Mouse (Mus musculus) kidney, embryonic 14.5 days (tissue): ENCODE measurements around the gene Zfyve9. TPM values are rescaled to one million over a fixed set of nuclear protein-coding genes. Genes with fewer than 3 reads are reported as not detected.
"Not testable (repeated sequence)": the region's sequence is repeated elsewhere in the genome, so short reads cannot be mapped to it uniquely, and the experiment has no call there.

Source experiments
- ATAC-seq: fragments of 200-750 bp; cut with Nextera tagmentation; 2 replicates; pipeline ENCODE4 v1.8.0; 2017; ENCODE audit warnings: moderate number of reproducible peaks, mild to moderate bottlenecking, moderate TSS enrichment, moderate library complexity; ENCODE audit not compliant: low FRiP score, low TSS enrichment
- H3K27ac ChIP-seq: fragments of 300-500 bp; sonication (generic); 2 replicates; pipeline ENCODE4 v1.5.1; 2014; ENCODE audit warnings: low read depth, mild to moderate bottlenecking, low read length, moderate library complexity, mixed read lengths
- H3K27me3 ChIP-seq: fragments of 300-500 bp; sonication (generic); 2 replicates; pipeline ENCODE4 v1.6.1; 2014; ENCODE audit warnings: mild to moderate bottlenecking, low read length; ENCODE audit not compliant: control insufficient read depth, insufficient read depth
- H3K36me3 ChIP-seq: fragments of 300-500 bp; sonication (generic); 2 replicates; pipeline ENCODE4 v1.6.1; 2014; ENCODE audit warnings: low read length, mixed read lengths; ENCODE audit not compliant: control insufficient read depth, insufficient read depth
- H3K4me1 ChIP-seq: fragments of 300-500 bp; sonication (generic); 2 replicates; pipeline ENCODE4 v1.6.1; 2014; ENCODE audit warnings: low read length, mixed read lengths; ENCODE audit not compliant: control insufficient read depth, insufficient read depth
- H3K4me2 ChIP-seq: fragments of 300-500 bp; sonication (generic); replicated peaks from 2 replicates; pipeline ENCODE4 v1.6.1; 2014; ENCODE audit warnings: low read depth, mild to moderate bottlenecking, low read length
- H3K4me3 ChIP-seq: fragments of 300-500 bp; sonication (generic); 2 replicates; pipeline ENCODE4 v1.5.1; 2014; ENCODE audit warnings: mild to moderate bottlenecking, low read length
- H3K9ac ChIP-seq: fragments of 300-500 bp; sonication (generic); 2 replicates; pipeline ENCODE4 v1.6.1; 2014; ENCODE audit warnings: low read depth, mild to moderate bottlenecking, low read length, moderate library complexity
- H3K9me3 ChIP-seq: fragments of 300-500 bp; sonication (generic); 2 replicates; pipeline ENCODE4 v1.6.1; 2016; ENCODE audit warnings: low read length; ENCODE audit not compliant: control insufficient read depth
- WGBS: fragments of 180-500 bp; shearing (Covaris S2); extraction: QIAGEN DNeasy Blood & Tissue Kit; methylation state at CpG from one replicate; pipeline ENCODE4 v1.1.7; 2014; 5-methylcytosine and 5-hydroxymethylcytosine counted together
- polyA plus RNA-seq: library from polyadenylated mRNA; unstranded; fragments of >200 nt; fragmentation: Nextera tagmentation; extraction: Ambion mirVana; gene quantifications from 2 replicates; pipeline ENCODE4 v1.2.1, GENCODE M21; 2014

The Zfyve9 gene
- polyA plus RNA-seq, 1 experiment from 2014 or later, result 7.2 TPM

GRCm38 (mm10) chr4:108690479-108690878 is 90.1 kb downstream of the Zfyve9 start:
- Histone ChIP-seq H3K9ac (no peak overlapping the region), H3K9me3 (no peaks in the 10 kb centered on the region), H3K27me3 (no peaks in the 10 kb centered on the region), H3K27ac (no peak overlapping the region), H3K4me1 (no peaks in the 10 kb centered on the region), H3K36me3 (peaks cover 9% of the 10 kb centered on the region; the same call in 1 of the 2 replicates), H3K4me2 (no peak overlapping the region), H3K4me3 (no peak overlapping the region)
- no peak for ATAC-seq
- 91% methylated on average over 3 of the region's 3 CpGs for WGBS

- not testable (repeated sequence) for H3K9ac ChIP-seq, H3K4me2 ChIP-seq, H3K4me1 ChIP-seq, H3K4me3 ChIP-seq, H3K9me3 ChIP-seq, H3K27ac ChIP-seq, ATAC-seq, H3K27me3 ChIP-seq, H3K36me3 ChIP-seq
- 83% methylated on average over 4 of the region's 7 CpGs for WGBS
These were observed 93.5 kb downstream of the Zfyve9 start for GRCm38 (mm10) chr4:108687098-108687497.

- no peaks in the 10 kb centered on the region for H3K9me3 ChIP-seq
- ATAC-seq, result no peak
- H3K9ac ChIP-seq, result no peak overlapping the region
- WGBS, result 87% methylated on average over 3 of the region's 3 CpGs
- H3K4me2 ChIP-seq, result no peak overlapping the region
- H3K36me3 ChIP-seq, result peaks cover 6% of the 10 kb centered on the region; the same call in 1 of the 2 replicates
- no peak overlapping the region for H3K4me3 ChIP-seq
- no peak overlapping the region for H3K27ac ChIP-seq
- no peaks in the 10 kb centered on the region for H3K27me3 ChIP-seq
- no peaks in the 10 kb centered on the region for H3K4me1 ChIP-seq
These were observed 94.4 kb downstream of the Zfyve9 start for GRCm38 (mm10) chr4:108686156-108686555.

GRCm38 (mm10) chr4:108664407-108664806 is 116.2 kb downstream of the Zfyve9 start:
- Histone ChIP-seq H3K9ac (no peak overlapping the region), H3K9me3 (no peaks in the 10 kb centered on the region), H3K4me1 (no peaks in the 10 kb centered on the region), H3K4me2 (no peak overlapping the region), H3K4me3 (no peak overlapping the region), H3K36me3 (peaks cover 8% of the 10 kb centered on the region; the same call in 1 of the 2 replicates), H3K27ac (no peak overlapping the region), H3K27me3 (no peaks in the 10 kb centered on the region)
- no peak for ATAC-seq
- WGBS, result 67% methylated on average over 2 of the region's 2 CpGs

GRCm38 (mm10) chr4:108638752-108639151 is 141.8 kb downstream of the Zfyve9 start:
- Histone ChIP-seq H3K27me3 (no peaks in the 10 kb centered on the region), H3K27ac (no peak overlapping the region), H3K4me1 (no peaks in the 10 kb centered on the region), H3K36me3 (peaks cover 54% of the 10 kb centered on the region), H3K9me3 (no peaks in the 10 kb centered on the region), H3K9ac (no peak overlapping the region), H3K4me2 (no peak overlapping the region), H3K4me3 (no peak overlapping the region)
- ATAC-seq, result no peak
- WGBS, result 85% methylated on average over 5 of the region's 5 CpGs

- no peak overlapping the region for H3K4me3 ChIP-seq
- no peaks in the 10 kb centered on the region for H3K4me1 ChIP-seq
- no peaks in the 10 kb centered on the region for H3K9me3 ChIP-seq
- no peak overlapping the region for H3K4me2 ChIP-seq
- H3K27me3 ChIP-seq, result no peaks in the 10 kb centered on the region
- no peak overlapping the region for H3K27ac ChIP-seq
- WGBS, result 92% methylated on average over 3 of the region's 3 CpGs
- ATAC-seq, result no peak
- H3K9ac ChIP-seq, result no peak overlapping the region
- H3K36me3 ChIP-seq, result peaks cover 60% of the 10 kb centered on the region
These were observed 142.9 kb downstream of the Zfyve9 start for GRCm38 (mm10) chr4:108637721-108638120.

- Histone ChIP-seq H3K27ac (no peak overlapping the region), H3K9me3 (no peaks in the 10 kb centered on the region), H3K9ac (no peak overlapping the region), H3K36me3 (peaks cover 72% of the 10 kb centered on the region), H3K4me2 (no peak overlapping the region), H3K4me1 (0 out of 2 replicates have a peak, but pooled peaks cover under 1% of the 10 kb centered on the region), H3K27me3 (no peaks in the 10 kb centered on the region), H3K4me3 (no peak overlapping the region)
- no peak for ATAC-seq
These were observed 145.5 kb downstream of the Zfyve9 start for GRCm38 (mm10) chr4:108635101-108635500.

GRCm38 (mm10) chr4:108634696-108635095 is 145.9 kb downstream of the Zfyve9 start:
- ATAC-seq, result no peak
- Histone ChIP-seq H3K27ac (no peak overlapping the region), H3K9me3 (no peaks in the 10 kb centered on the region), H3K9ac (no peak overlapping the region), H3K27me3 (no peaks in the 10 kb centered on the region), H3K4me2 (no peak overlapping the region), H3K36me3 (peaks cover 76% of the 10 kb centered on the region), H3K4me3 (no peak overlapping the region), H3K4me1 (peaks cover 4% of the 10 kb centered on the region; the same call in 1 of the 2 replicates)
- WGBS, result 84% methylated on average over 4 of the region's 4 CpGs

GRCm38 (mm10) chr4:108633703-108634102 is 146.9 kb downstream of the Zfyve9 start:
- Histone ChIP-seq H3K4me1 (peaks cover 6% of the 10 kb centered on the region; the same call in 1 of the 2 replicates), H3K9me3 (no peaks in the 10 kb centered on the region), H3K36me3 (peaks cover 71% of the 10 kb centered on the region), H3K9ac (no peak overlapping the region), H3K27ac (no peak overlapping the region), H3K4me3 (no peak overlapping the region), H3K4me2 (no peak overlapping the region), H3K27me3 (no peaks in the 10 kb centered on the region)
- 86% methylated on average over 12 of the region's 12 CpGs for WGBS
- no peak for ATAC-seq
